Mouse (Mus musculus): ENCODE measurements around the gene Prkar1b. TPM values are rescaled to one million over a fixed set of nuclear protein-coding genes. Genes with fewer than 3 reads are reported as not detected.

The Prkar1b gene
- polyA plus RNA-seq, 1 experiment from 2014 or later: 5.3 TPM

- H3K4me1 ChIP-seq (ENCODE audit: control insufficient read depth, insufficient read depth, low read length): peaks cover 20% of the 10 kb centered on the region
- no peak overlapping the region for H3K4me3 ChIP-seq (ENCODE audit: low read depth, low read length)
- no peak overlapping the region for H3K27ac ChIP-seq (ENCODE audit: low read depth, low read length)
- no peak overlapping the region for H3K4me2 ChIP-seq
- 51% methylated on average over 14 of the region's 14 CpGs for WGBS (ENCODE audit: insufficient replicate concordance)
- ATAC-seq (replicated peaks; ENCODE audit: insufficient number of reproducible peaks, low FRiP score, low TSS enrichment): 0 out of 2 replicates have a peak, but pooled peaks have one; percentile 37
- no peaks in the 10 kb centered on the region for H3K9me3 ChIP-seq (replicated peaks; ENCODE audit: control insufficient read depth, low read length)
- H3K9ac ChIP-seq (ENCODE audit: low read depth, low read length): no peak overlapping the region
- no peaks in the 10 kb centered on the region for H3K36me3 ChIP-seq (ENCODE audit: control insufficient read depth, insufficient read depth, low read length)
- no peaks in the 10 kb centered on the region for H3K27me3 ChIP-seq (ENCODE audit: control insufficient read depth, insufficient read depth, low read length)
These were observed 116.1 kb downstream of the Prkar1b start for GRCm38 (mm10) chr5:139033406-139034317.

GRCm38 (mm10) chr5:139027603-139028002 is 122.2 kb downstream of the Prkar1b start:
- 66% methylated on average over 15 of the region's 15 CpGs for WGBS (ENCODE audit: insufficient replicate concordance)
- no peak for ATAC-seq (replicated peaks; ENCODE audit: insufficient number of reproducible peaks, low FRiP score, low TSS enrichment)
- Histone ChIP-seq H3K4me1 (ENCODE audit: control insufficient read depth, insufficient read depth, low read length) (peaks cover 11% of the 10 kb centered on the region), H3K27me3 (ENCODE audit: control insufficient read depth, insufficient read depth, low read length) (no peaks in the 10 kb centered on the region), H3K4me3 (ENCODE audit: low read depth, low read length) (no peak overlapping the region), H3K9ac (ENCODE audit: low read depth, low read length) (no peak overlapping the region), H3K4me2 (no peak overlapping the region), H3K36me3 (ENCODE audit: control insufficient read depth, insufficient read depth, low read length) (no peaks in the 10 kb centered on the region), H3K27ac (ENCODE audit: low read depth, low read length) (no peak overlapping the region), H3K9me3 (replicated peaks; ENCODE audit: control insufficient read depth, low read length) (no peaks in the 10 kb centered on the region)

GRCm38 (mm10) chr5:139024351-139025105 is 125.3 kb downstream of the Prkar1b start:
- Histone ChIP-seq H3K9ac (ENCODE audit: low read depth, low read length) (no peak overlapping the region), H3K27ac (ENCODE audit: low read depth, low read length) (no peak overlapping the region), H3K9me3 (replicated peaks; ENCODE audit: control insufficient read depth, low read length) (no peaks in the 10 kb centered on the region), H3K27me3 (ENCODE audit: control insufficient read depth, insufficient read depth, low read length) (no peaks in the 10 kb centered on the region), H3K4me3 (ENCODE audit: low read depth, low read length) (no peak overlapping the region), H3K4me1 (ENCODE audit: control insufficient read depth, insufficient read depth, low read length) (peaks cover 4% of the 10 kb centered on the region; the same call in 1 of the 2 replicates), H3K36me3 (ENCODE audit: control insufficient read depth, insufficient read depth, low read length) (no peaks in the 10 kb centered on the region), H3K4me2 (no peak overlapping the region)
- ATAC-seq (replicated peaks; ENCODE audit: insufficient number of reproducible peaks, low FRiP score, low TSS enrichment): no peak
- WGBS (ENCODE audit: insufficient replicate concordance): 43% methylated on average over 12 of the region's 12 CpGs

DNA sequence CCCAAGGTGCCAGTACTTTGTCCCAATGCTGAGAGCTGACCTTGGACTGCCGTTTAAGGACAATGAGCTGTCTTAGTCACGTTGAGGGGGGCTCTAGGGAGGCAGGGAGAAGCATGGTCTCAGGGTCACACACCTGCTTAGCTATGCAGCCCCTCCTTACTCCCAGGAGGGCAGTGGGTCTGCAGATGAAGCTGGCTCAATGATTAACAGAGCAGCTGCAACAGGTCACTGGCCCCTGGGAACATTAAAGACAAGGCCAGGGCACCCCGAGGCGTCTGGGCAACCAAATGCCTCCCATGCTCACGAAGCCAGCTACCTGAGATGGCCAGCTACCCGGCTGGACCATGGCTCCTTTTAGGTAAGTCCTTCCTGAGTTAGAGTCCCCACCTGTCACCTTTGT is 129.2 kb downstream of the Prkar1b start:
- Histone ChIP-seq H3K4me3 (ENCODE audit: low read depth, low read length) (no peak overlapping the region), H3K9ac (ENCODE audit: low read depth, low read length) (no peak overlapping the region), H3K4me1 (ENCODE audit: control insufficient read depth, insufficient read depth, low read length) (peaks cover 10% of the 10 kb centered on the region), H3K36me3 (ENCODE audit: control insufficient read depth, insufficient read depth, low read length) (no peaks in the 10 kb centered on the region), H3K27me3 (ENCODE audit: control insufficient read depth, insufficient read depth, low read length) (no peaks in the 10 kb centered on the region), H3K9me3 (replicated peaks; ENCODE audit: control insufficient read depth, low read length) (no peaks in the 10 kb centered on the region), H3K4me2 (no peak overlapping the region), H3K27ac (ENCODE audit: low read depth, low read length) (no peak overlapping the region)
- no peak for ATAC-seq (replicated peaks; ENCODE audit: insufficient number of reproducible peaks, low FRiP score, low TSS enrichment)
- WGBS (ENCODE audit: insufficient replicate concordance): 77% methylated on average over 6 of the region's 6 CpGs

DNA sequence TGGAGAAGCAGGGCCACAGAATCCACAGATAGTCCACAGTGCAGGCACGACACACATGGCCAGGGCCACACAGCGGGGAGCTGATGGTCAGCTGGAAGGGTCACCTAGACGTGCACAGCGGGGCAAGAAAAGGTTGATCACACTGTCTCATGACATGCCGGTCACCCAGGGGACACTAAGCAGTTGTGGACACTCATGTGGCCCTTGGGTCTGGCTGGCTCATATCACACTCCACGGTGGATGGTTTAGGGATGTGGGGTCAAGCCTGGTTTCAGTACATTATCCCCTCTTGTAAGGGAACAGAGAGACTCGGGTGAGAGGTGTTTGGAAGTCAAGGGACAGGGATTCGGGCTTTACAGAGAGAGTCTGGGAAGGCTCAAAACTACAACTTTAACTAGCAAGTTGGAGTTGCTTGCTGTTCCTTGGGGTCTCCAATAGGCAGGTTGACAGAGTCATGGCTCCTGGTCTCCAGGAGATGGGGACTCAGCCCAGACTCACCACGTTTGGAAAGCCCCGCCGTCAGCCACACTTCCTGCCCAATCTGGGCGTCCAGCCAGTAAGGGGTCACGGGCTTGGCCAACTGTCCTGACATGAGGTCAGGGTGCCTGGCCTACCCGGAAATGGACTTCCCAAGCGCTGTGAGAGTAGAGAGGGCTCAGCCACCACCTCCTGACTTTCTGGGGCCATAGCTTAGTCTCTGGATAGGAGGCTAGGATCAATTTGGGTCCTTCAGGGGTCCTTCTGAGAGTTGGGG is 132.3 kb downstream of the Prkar1b start:
- no peak overlapping the region for H3K9ac ChIP-seq (ENCODE audit: low read depth, low read length)
- H3K27ac ChIP-seq (ENCODE audit: low read depth, low read length): no peak overlapping the region
- no peak overlapping the region for H3K4me2 ChIP-seq
- no peaks in the 10 kb centered on the region for H3K36me3 ChIP-seq (ENCODE audit: control insufficient read depth, insufficient read depth, low read length)
- 65% methylated on average over 15 of the region's 15 CpGs for WGBS (ENCODE audit: insufficient replicate concordance)
- H3K27me3 ChIP-seq (ENCODE audit: control insufficient read depth, insufficient read depth, low read length): no peaks in the 10 kb centered on the region
- no peak for ATAC-seq (replicated peaks; ENCODE audit: insufficient number of reproducible peaks, low FRiP score, low TSS enrichment)
- H3K4me3 ChIP-seq (ENCODE audit: low read depth, low read length): no peak overlapping the region
- no peaks in the 10 kb centered on the region for H3K9me3 ChIP-seq (replicated peaks; ENCODE audit: control insufficient read depth, low read length)
- peaks cover 6% of the 10 kb centered on the region; the same call in 1 of the 2 replicates for H3K4me1 ChIP-seq (ENCODE audit: control insufficient read depth, insufficient read depth, low read length)

DNA sequence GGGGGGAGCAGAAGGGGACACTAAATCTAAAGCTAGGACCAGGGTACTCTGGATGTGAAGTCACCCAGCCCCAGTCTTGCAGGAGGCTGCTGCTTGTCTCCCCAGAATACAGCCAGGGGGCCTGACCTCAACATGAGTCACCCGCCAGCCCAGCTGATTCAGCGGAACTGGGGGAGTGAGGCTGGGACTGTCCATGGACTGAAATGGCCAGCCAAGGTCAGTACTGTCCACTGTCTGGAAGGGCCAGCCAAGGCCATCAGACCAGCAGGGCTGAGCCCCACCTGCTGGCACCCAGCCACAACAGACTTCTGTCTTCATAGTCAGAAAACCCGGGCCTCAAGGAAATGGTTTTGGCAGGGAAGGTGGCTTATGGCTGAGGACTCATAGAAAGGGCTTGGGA is 134.7 kb downstream of the Prkar1b start:
- WGBS (ENCODE audit: insufficient replicate concordance): 44% methylated on average over 3 of the region's 3 CpGs
- no peak overlapping the region for H3K9ac ChIP-seq (ENCODE audit: low read depth, low read length)
- H3K4me2 ChIP-seq: no peak overlapping the region
- H3K27me3 ChIP-seq (ENCODE audit: control insufficient read depth, insufficient read depth, low read length): no peaks in the 10 kb centered on the region
- H3K4me1 ChIP-seq (ENCODE audit: control insufficient read depth, insufficient read depth, low read length): peaks cover 9% of the 10 kb centered on the region; the same call in 1 of the 2 replicates
- no peaks in the 10 kb centered on the region for H3K9me3 ChIP-seq (replicated peaks; ENCODE audit: control insufficient read depth, low read length)
- no peak overlapping the region for H3K27ac ChIP-seq (ENCODE audit: low read depth, low read length)
- H3K4me3 ChIP-seq (ENCODE audit: low read depth, low read length): no peak overlapping the region
- H3K36me3 ChIP-seq (ENCODE audit: control insufficient read depth, insufficient read depth, low read length): no peaks in the 10 kb centered on the region
- ATAC-seq (replicated peaks; ENCODE audit: insufficient number of reproducible peaks, low FRiP score, low TSS enrichment): no peak; the same call in 1 of the 2 replicates

DNA sequence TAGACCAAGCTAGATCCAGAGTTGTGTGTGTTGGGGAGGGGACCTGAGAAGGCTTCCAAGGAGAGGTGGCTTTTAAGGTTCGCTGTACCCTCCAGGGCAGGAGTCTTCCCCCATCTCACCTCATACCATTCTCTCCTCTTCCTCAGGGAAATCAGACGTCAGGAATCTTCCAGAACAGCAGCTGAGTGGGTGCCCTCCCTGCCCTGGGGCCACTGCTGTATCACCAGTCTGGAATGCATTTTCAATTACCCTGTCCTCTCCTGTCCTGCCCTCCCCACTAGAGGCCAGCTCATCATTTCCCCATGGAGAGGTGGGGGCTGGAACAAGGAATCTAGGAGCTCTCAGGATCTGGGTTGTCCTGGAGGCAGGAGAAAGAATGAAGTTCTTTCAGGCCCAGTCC is 139.2 kb downstream of the Prkar1b start:
- Histone ChIP-seq H3K4me1 (ENCODE audit: control insufficient read depth, insufficient read depth, low read length) (0 out of 2 replicates have a peak, but pooled peaks cover 3% of the 10 kb centered on the region), H3K36me3 (ENCODE audit: control insufficient read depth, insufficient read depth, low read length) (no peaks in the 10 kb centered on the region), H3K27ac (ENCODE audit: low read depth, low read length) (no peak overlapping the region), H3K27me3 (ENCODE audit: control insufficient read depth, insufficient read depth, low read length) (peaks cover 3% of the 10 kb centered on the region; the same call in 1 of the 2 replicates), H3K4me2 (no peak overlapping the region), H3K9ac (ENCODE audit: low read depth, low read length) (no peak overlapping the region), H3K4me3 (ENCODE audit: low read depth, low read length) (no peak overlapping the region), H3K9me3 (replicated peaks; ENCODE audit: control insufficient read depth, low read length) (no peaks in the 10 kb centered on the region)
- ATAC-seq (replicated peaks; ENCODE audit: insufficient number of reproducible peaks, low FRiP score, low TSS enrichment): no peak
- WGBS (ENCODE audit: insufficient replicate concordance): 59% methylated on average over 2 of the region's 2 CpGs

DNA sequence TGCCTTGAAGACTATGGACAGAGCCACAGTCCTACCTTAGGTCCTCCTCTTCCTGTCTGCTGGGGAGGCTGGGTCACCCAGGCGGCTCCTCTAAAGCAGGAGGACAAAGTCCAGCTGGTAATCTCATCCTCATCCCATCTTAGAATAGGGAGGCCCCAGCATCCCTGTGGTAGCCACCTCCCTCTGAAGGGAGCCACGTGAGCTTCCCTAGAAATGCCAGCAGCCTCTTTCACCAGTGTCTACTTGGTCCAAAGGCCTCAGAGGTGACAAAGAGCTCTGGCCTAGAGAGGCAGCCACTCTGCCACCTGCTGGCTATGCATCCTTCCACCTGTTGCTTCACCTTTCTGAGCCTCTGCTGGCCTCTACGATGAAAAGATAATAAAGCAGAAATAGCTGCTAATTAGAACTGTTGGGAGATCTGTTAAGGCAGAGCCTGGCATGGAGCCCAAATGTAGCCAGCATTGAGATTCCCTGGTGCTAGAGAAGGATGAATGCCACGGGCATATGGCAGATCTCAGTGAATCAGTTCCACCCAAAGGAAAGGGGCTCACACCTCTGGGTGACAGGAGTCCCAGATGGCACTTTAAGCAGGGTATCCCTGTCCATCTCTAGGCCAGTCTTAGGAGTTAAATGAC is 142.5 kb downstream of the Prkar1b start:
- ATAC-seq (replicated peaks; ENCODE audit: insufficient number of reproducible peaks, low FRiP score, low TSS enrichment): no peak
- Histone ChIP-seq H3K36me3 (ENCODE audit: control insufficient read depth, insufficient read depth, low read length) (no peaks in the 10 kb centered on the region), H3K27me3 (ENCODE audit: control insufficient read depth, insufficient read depth, low read length) (peaks cover 3% of the 10 kb centered on the region; the same call in 1 of the 2 replicates), H3K4me3 (ENCODE audit: low read depth, low read length) (no peak overlapping the region), H3K4me1 (ENCODE audit: control insufficient read depth, insufficient read depth, low read length) (0 out of 2 replicates have a peak, but pooled peaks cover 3% of the 10 kb centered on the region), H3K9me3 (replicated peaks; ENCODE audit: control insufficient read depth, low read length) (no peaks in the 10 kb centered on the region), H3K27ac (ENCODE audit: low read depth, low read length) (no peak overlapping the region), H3K4me2 (no peak overlapping the region), H3K9ac (ENCODE audit: low read depth, low read length) (no peak overlapping the region)
- 55% methylated on average over 4 of the region's 4 CpGs for WGBS (ENCODE audit: insufficient replicate concordance)

All from heart, embryonic 11.5 days (tissue).